Mouse (Mus musculus): ENCODE results near the gene Cadm1.

Cadm1 gene

DNA sequence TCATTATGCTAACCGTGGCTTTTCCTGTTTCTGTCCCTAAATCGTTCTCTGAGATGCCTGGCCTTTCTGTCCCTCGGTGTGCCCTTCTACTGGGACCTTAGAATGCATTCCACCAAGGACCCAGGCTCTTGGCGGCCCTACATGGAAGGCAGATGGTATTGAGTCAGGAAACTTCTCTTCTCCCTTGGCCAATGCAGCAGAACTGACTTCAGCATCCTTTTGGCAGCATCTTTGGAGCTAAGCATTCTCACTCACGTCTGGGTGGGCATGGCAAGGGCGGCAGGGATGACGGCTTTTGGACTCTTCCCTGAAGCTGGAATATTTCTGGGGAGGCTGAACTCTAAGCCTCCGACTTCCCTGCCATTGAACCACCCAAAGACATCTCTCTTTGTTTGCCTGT lies 350.2 kb downstream of the Cadm1 start:
- DNase-seq, result no peak

DNA sequence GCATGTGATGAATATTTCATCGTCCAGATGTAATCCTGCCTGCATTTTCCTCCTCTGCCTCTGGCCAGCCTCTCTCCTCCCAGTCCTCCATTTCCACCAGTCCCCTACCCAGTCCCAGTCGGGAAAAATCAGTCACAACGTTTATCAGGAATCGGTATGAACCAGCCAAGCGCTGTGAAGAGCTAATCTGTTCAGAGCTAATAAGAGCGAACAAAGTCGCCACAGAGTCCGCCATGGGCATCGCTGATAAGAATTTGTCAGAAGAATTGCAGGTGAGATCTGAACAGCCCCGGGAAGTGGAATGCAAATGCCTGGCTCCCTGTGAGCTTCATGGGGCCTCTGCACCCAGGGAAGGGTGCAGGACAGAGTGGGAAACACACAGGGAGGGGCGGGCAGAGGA lies 352.4 kb downstream of the Cadm1 start:
- no peak for DNase-seq

DNA sequence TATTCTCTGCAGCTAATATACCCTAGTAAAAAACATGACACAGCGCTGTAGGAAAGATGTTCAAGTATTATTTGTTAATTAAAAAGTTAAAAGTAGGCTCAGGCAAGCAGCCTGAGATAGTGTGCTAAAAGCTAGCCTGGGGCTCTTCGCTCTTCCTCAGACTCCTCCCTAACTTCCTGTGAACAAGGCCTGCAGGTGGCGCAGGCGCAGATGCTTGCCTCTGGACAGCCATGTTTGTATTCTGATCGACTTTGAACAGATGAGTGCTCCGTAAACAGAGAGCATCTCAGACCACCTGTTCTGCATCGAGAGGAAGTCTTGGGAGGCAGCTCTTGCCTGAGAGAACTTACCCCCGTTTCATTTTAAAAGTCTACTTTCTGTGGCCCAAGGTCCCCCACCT lies 361.7 kb downstream of the Cadm1 start:
- DNase-seq, result peak; percentile 86

DNA sequence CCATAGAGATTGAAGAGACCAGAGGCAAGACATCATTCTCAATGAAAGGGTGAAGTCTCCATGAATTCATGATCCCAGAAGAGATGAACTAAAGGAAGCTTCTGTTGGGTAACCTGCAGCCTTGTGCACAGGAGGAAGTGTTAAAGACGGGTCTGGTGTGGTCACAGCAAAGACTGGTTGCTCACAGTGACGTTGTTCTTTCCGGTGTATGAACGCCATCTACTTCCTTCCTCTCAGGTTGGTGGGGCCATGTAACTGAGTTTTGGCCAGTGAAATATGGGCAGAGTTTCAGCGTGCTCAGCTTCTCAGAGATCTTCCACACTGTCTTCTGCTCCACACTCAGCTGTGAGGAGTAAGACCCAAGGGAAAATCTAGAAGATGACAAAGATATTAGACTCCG lies 363.0 kb downstream of the Cadm1 start:
- no peak for DNase-seq

DNA sequence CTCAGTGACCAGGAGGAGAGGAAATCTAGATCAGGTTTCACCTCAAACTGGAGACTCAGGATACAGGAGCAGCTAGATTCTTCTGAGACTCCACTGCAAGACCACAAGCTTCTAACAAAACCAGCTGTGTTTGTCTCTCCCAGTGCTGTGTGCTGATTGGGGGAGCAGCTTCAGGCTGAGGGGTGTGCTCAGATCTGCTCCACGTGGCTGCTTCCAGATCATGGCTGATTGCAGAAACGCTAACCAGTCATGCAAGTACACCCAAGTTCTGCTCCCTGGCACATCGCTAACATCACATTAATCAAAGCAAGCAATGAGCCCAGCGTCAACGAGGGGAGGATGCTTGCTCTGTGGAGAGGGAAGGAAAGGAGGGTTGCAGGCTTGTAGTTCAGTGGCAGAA lies 364.1 kb downstream of the Cadm1 start:
- peak; percentile 44 for DNase-seq

DNA sequence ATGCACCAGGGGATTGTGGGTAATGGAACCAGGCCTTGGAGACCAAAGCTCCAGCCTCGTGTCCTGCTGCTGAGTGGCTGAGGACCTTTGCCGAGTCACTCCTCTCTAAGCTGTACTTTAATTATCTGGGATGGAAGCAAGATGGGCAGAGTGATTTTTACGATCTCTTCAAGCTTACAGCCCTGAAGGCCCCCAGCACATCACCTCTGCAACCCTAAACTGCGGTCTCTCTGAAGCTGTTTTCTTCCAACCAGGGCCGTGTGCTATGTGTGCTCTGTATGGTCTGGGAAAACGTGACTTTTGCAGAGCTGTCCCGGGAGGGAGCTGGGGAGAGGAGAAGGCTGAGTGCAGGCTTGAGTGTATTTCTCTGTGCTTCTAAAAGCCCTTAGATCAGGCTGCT lies 364.7 kb downstream of the Cadm1 start:
- no peak for DNase-seq

DNA sequence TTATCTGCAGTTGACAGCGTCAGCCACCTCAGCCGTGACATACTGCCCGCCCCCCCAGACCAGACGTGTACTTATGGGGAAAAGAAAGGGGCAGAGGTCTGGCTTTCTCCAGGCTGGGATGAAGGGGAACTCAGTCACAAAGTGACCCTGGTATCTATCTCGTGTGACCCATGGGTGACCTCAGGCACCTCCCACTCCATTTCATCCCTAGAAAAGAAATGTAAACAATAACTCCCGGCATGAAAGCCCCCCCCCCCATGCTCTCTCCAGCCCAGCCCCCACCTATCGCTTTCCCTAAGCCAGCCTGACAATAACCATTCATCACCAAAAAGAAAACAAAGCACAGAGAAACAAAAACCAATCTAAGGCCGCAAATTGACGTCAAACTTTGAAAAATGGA lies 365.1 kb downstream of the Cadm1 start:
- DNase-seq, result no peak

DNA sequence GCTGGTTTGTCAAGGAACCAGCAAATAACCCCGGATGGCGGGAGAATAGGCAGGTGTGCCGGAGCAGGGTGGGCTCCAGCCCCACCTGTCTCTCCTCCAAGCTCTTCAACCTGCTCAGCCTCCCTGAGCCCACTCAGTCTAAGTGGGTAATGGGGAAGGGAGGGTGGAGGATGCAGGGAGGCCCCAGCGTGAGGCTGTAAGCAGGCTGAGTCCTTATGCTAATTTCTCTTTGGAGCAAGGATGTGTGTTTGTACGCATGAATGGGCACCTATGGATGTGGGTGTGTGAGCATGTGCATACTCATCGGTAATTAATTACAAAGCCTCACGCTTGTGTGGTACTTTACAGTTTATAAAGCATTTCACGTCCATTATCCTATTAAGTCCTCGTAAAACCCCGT lies 370.8 kb downstream of the Cadm1 start:
- no peak for DNase-seq

DNA sequence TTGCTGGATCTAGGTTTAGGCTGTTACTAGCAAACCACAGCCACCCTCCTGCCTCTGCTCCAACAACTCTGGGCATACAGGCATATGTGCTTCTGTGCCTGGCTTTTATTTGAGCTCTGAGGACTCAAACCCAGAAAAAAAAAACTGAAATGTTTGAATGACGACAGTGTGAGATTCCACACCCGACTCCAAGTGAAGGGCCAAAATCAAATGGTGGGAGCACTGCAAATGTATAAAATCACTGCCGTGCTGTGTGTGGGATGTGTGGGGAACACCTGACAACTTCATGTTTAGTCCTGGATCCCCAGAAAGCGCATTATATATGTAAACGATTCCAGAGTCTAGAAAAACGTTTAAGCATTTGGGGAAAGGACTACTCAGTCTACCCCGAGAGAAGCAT lies 373.7 kb downstream of the Cadm1 start:
- no peak for DNase-seq

DNA sequence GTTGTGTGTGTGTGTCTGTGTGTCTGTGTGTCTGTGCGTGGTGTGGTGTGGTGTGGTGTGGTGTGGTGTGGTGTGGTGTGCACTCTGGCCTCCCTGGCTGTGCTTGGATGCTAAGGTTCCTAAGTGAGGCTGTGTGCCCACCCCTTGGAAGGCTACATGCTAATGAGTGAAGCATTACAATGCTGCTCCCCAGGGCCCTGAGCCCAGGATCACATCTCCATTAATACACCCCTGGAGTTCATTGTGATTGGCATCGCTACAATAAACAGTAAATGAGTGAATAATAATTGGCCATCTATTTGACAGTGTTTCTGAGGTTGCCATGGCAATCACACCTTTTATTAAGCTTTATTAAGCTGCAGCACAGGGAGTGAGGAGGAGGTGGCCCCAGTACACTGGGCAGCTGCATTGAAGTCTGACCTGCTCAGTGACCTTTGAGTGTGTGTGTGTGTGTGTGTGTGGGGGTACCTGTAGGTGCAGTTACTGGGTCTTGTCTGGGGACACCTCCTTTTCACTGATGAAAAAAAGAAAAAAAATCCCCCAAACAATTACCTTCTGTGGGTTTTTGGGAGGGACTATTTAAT lies 374.5 kb downstream of the Cadm1 start:
- DNase-seq, result no peak

DNA sequence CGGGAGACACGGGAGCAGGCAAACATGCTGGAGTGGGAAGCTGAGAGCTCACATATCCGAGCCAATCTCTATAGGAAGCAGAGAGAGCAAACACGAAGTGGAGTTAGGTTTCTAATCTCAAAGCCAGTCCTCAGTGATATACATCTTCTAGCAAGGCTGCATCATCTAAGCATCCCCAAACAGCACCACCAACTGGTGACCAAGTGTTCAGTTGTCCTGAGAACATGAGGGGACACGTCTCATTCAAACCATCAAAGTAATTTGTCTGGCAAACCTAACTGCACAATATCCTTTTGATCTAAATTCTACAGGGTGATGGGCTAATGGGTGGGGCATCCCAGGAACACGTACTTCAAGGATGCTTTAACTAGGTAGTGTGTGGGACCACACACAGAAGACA lies 376.5 kb downstream of the Cadm1 start:
- DNase-seq, result no peak
